Comparison of ENCODE assay signal across 11 mouse cellular contexts in genomic region chr2:110176761-110177400, GRCm38 (mm10).
DNase-seq lines count a peak whose midpoint lies in the region; ATAC-seq lines count a peak whose summit lies in the region.
"Had no signal": no experiment of that assay in that cellular context is flagged by ENCODE, and none has a peak within 500 bp of the region (broad histone marks: within the 10 kb centered on the region; RNA-seq: fewer than 3 reads in every experiment).

No protein-coding gene starts in this region.

- ATAC-seq in heart, embryonic 13.5 days (ENCODE audit: extremely low read depth, insufficient number of reproducible peaks, low FRiP score, low TSS enrichment), result no peak
- no peak for ATAC-seq in embryonic facial prominence, embryonic 13.5 days (ENCODE audit: insufficient number of reproducible peaks, insufficient read depth, low FRiP score, low TSS enrichment, low read depth)
- ATAC-seq in limb, embryonic 12.5 days (ENCODE audit: insufficient number of reproducible peaks, insufficient read depth, low FRiP score, low TSS enrichment, low read depth), result 0 out of 2 replicates have a peak, but pooled peaks have one; percentile 39

- no peaks in the 10 kb centered on the region for H3K9me3 ChIP-seq in heart, embryonic 13.5 days
- H3K9me3 ChIP-seq in embryonic facial prominence, embryonic 13.5 days, result no peaks in the 10 kb centered on the region
- H3K9me3 ChIP-seq in limb, embryonic 12.5 days, result no peaks in the 10 kb centered on the region
- H3K9me3 ChIP-seq: lung, embryonic 15.5 days had no signal

- WGBS in heart, embryonic 13.5 days, result 62% methylated on average over 2 of the region's 2 CpGs
- 17% methylated on average over 2 of the region's 2 CpGs for WGBS in embryonic facial prominence, embryonic 13.5 days
- 18% methylated on average over 2 of the region's 2 CpGs for WGBS in limb, embryonic 12.5 days

- DNase-seq in heart, adult 9 months (ENCODE audit: low spot score in 2 of 2), result no peak
- DNase-seq in Muller cell, postnatal 12 days (ENCODE audit: inconsistent ontology term), result peak; percentile 95
- DNase-seq in lung, postnatal 10 days, result no peak
- DNase-seq in cerebellum, adult 9-10 months, result no peak
- DNase-seq: adrenal gland, postnatal 36 days; gastrocnemius, postnatal 36 days; thymus, adult 2 months had no signal

- peak overlapping the region; percentile 81 for H3K27ac ChIP-seq in heart, embryonic 13.5 days (replicated peaks)
- H3K27ac ChIP-seq in embryonic facial prominence, embryonic 13.5 days, result peak overlapping the region; percentile 69
- H3K27ac ChIP-seq in limb, embryonic 12.5 days, result peak overlapping the region; percentile 91

- no peaks in the 10 kb centered on the region for H3K36me3 ChIP-seq in heart, embryonic 13.5 days
- H3K36me3 ChIP-seq in embryonic facial prominence, embryonic 13.5 days, result no peaks in the 10 kb centered on the region
- no peaks in the 10 kb centered on the region for H3K36me3 ChIP-seq in limb, embryonic 12.5 days
- H3K36me3 ChIP-seq: lung, embryonic 15.5 days had no signal

- H3K9ac ChIP-seq in heart, embryonic 13.5 days, result no peak overlapping the region
- no peak overlapping the region for H3K9ac ChIP-seq in embryonic facial prominence, embryonic 13.5 days
- no peak overlapping the region for H3K9ac ChIP-seq in limb, embryonic 12.5 days (replicated peaks)
- H3K9ac ChIP-seq: lung, embryonic 15.5 days had no signal

- no peak overlapping the region for H3K4me3 ChIP-seq in heart, embryonic 13.5 days
- no peak overlapping the region for H3K4me3 ChIP-seq in embryonic facial prominence, embryonic 13.5 days
- no peak overlapping the region for H3K4me3 ChIP-seq in limb, embryonic 12.5 days (replicated peaks)
- H3K4me3 ChIP-seq: lung, embryonic 15.5 days had no signal

- H3K4me2 ChIP-seq in heart, embryonic 13.5 days, result no peak overlapping the region
- no peak overlapping the region for H3K4me2 ChIP-seq in embryonic facial prominence, embryonic 13.5 days
- H3K4me2 ChIP-seq in limb, embryonic 12.5 days, result peak overlapping the region; percentile 9
- H3K4me2 ChIP-seq: lung, embryonic 15.5 days had no signal

- peaks cover 59% of the 10 kb centered on the region for H3K4me1 ChIP-seq in heart, embryonic 13.5 days
- H3K4me1 ChIP-seq in embryonic facial prominence, embryonic 13.5 days, result peaks cover 52% of the 10 kb centered on the region
- H3K4me1 ChIP-seq in limb, embryonic 12.5 days (replicated peaks), result peaks cover 60% of the 10 kb centered on the region

- H3K27me3 ChIP-seq in heart, embryonic 13.5 days (replicated peaks), result no peaks in the 10 kb centered on the region
- H3K27me3 ChIP-seq in embryonic facial prominence, embryonic 13.5 days, result no peaks in the 10 kb centered on the region
- no peaks in the 10 kb centered on the region for H3K27me3 ChIP-seq in limb, embryonic 12.5 days
